Mouse (Mus musculus) CD4-positive helper T cell, adult 2 months (primary cell): ENCODE data around the gene Socs4.
A peak's percentile ranks its signal among the peaks of the same experiment; 100 is the strongest.

ENCODE experiments used
- DNase-seq: peaks from one replicate; pipeline ENCODE4 v3.0.0-alpha.2; 2012; ENCODE audit warnings: low read depth, missing footprints, low spot score

The Socs4 gene

DNA sequence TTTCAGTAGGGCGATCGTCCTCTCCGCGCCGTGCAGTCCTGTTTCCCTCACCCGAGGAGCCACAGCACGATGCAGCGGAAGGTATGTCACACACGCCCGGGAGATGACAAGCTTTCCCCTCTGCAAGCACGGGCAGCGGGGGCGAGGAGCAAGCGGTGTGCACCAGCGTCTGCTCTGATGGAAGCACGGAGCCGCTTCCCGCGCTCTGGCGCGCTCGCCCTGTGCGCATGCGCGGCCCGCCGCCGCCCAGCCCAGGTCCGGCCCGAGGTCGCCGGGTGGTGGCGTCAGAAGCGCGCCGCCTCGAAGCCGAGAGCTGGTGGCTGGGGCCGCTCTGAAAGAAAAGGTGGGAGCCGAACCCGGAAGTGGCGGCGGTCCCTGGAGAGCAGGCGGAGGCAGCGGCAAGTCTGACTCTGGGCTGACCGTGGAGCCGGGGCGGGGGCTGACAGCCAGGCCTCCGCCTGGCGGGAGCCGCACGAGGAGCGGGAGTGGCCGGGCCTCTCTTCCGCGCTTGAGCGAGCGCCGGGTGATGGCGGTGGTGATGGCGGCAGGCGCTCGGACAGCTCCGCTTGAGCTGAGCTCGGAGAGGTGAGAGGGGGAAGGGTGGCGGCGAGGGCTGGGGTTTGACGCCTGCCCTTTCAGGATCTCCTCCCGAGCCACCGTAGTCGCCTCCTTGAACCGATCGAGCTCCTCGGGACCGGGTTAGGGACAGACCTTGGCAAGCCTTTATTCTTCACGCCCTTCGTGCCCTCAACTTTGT is at the start of gene Socs4, which contains the start of gene Wdhd1:
Gene Socs4, plus strand, starts transcription at position 295 of the 757 bp plus-strand sequence.
Gene Wdhd1, minus strand, starts transcription at position 221 of the 757 bp plus-strand sequence.
- DNase-seq = peak; percentile 96

DNA sequence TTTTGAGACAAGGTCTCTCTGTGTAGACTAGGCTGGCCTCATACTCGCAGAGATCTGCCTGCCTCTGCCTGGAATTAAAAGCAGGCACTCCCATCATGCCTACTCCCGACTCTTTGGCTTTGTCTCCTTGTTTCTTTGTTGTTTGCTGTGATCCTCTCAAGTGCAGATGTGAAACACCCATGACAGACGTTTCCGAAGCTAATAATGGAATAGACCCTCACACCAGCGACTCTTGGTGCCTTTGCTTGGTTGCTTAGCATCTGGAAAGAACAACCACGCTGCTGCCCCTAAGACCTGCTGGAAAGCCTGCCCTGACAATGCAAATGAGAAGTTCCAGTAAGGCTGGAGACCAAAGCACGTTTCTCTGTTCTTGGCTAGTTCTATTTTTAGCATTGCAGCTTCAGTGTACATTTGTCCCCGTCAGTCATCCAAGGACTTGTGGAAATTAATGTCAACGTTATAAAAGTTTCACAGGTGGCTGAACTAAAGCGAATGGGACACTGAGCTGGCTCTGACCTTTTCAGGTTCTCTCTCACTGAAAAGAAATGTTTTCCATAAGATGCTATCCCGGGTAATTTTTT is 46.8 kb upstream of the Socs4 start:
- DNase-seq = no peak

DNA sequence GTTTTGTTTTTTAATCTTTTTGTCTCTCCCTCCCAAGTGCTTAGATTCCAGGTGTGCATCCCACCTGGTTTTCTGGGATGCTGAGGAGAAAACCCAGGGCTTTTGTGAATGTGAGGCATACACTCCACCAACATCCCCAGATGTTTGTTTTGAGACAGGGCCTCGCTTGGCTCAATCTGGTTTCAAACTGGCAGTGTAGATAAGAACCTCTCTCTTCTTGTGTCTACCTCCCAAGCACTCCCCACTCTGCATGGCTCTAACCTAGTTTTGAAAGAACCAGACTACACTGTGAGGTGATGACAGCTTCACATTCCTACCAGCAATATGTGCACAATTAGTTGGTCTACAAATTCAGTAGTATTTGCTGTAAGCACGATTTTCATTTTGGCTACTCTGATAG is 43.1 kb upstream of the Socs4 start:
- DNase-seq = no peak

DNA sequence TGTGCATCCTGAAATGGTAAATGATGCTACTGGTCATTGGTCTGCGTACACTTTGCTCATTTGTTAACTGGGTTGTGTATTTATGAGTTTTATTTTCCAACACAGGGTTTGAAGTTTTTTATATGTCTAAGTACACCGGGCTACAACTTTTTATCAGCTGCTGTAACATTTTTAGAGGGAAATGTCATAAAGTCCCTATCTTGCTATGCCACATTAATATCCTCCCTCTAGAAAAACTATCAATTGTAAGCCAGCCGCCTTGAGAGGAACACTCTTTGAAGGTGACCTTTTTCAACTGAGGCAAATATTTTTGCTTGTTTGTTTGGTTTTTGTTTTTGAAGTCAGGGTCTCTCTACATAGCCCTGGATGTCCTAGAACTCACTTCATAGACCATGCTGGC is 42.7 kb upstream of the Socs4 start:
- DNase-seq = no peak

DNA sequence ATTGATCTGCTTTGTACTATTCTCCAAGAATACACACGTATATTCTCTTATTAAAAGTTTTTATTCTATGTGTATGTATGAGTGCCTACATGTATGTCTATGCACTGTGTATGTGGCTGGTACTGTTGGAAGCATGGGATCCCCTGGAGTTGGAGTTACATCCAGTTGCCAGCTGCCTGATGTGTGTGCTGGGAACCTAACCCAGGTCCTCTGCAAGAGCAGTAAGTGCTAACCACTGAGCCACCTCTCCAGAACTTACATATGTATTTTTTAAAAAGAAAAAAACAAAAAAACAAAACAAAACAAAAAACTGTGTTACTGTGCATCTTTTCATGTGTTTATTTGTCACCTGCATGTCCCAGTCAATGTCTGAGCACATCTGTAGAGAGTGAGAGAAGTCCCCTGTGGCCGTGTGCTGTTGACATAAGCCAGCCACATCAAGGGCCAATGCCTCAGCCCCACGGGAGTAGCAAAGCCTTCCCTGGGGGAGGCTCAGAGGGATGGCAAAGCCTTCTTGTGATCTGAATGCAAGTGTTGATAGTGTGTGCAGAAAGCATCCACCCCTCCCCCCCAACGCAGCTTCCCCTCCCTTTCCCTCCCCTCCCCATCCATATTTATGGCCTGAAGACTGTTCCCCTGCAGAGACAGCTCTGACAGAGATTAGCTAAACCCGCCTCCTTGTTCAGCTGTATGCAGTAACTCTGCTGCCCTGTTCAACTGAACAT is 42.0 kb upstream of the Socs4 start:
- DNase-seq = no peak

DNA sequence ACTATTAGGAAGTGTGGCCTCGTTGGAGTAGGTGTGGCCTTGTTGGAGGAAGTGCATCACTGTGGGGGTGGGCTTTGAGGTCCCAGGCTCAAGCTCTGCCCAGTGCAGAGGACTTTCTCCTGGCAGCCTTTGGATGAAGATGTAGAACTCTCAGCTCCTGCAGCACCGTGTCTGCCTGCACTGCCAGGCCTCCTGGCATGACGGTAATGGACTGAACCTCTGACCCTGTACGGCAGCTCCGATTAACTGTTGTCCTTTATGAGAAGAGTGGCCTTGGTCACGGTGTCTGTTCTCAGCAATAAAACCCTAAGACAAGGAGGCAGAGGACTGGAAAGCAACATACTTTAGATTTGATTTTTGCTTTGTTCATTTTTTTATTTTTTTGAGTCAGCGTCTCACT is 40.2 kb upstream of the Socs4 start:
- no peak for DNase-seq

DNA sequence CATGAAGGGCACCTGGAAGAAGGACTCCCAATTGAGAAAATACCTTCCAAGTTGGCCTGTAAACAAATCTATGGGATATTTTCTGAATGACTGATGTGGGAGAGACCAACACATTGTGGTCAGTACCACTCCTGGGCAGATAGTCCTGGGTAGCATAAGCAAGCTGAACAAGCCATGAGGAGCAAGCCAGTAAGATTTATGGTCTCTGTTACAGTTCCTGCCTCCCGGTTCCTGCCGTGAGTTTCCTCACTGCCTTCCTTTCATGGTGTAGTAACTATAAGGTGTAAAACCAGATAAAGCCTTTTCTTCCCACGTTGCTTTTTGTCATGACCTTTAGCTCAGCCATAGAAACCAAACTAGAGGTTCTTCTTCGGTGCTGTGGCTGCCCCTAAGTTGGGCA is 39.4 kb upstream of the Socs4 start:
- DNase-seq = no peak

DNA sequence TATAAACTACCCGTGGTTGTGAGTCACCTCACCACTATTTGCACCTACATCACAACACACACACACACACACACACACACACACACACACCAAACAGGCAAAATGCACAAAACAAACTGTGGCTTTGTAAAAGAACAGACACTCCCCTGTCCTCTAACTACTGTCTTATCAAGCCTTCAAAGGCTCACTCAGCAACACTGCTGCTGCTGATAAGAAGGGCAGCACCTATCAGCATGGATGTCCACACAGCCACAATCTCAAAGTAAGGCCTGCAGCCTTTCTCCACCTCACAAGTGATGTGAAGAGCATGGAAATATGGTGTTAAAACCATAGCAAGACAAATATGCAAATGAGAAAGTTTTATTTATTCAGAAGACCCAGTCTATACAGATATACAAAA is 36.1 kb upstream of the Socs4 start:
- no peak for DNase-seq

DNA sequence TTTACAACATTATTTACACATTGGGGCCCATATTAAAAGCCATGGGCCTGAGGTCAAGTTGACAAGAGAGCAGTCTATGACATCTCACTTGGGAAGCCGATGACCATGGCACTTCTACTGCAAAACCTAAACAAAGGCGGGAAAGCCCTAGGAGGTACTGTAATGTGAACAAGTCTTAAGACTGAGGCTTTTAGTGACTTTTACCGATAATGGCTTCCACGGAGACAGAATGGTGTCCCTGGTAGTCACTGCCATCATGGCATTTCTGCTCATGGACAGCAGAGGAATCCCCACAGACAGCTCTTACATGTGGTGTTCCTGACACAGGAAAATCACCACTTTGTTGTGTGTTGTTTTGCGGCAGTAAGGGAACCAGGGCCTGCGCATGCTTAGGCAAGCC is 35.7 kb upstream of the Socs4 start:
- DNase-seq = no peak

DNA sequence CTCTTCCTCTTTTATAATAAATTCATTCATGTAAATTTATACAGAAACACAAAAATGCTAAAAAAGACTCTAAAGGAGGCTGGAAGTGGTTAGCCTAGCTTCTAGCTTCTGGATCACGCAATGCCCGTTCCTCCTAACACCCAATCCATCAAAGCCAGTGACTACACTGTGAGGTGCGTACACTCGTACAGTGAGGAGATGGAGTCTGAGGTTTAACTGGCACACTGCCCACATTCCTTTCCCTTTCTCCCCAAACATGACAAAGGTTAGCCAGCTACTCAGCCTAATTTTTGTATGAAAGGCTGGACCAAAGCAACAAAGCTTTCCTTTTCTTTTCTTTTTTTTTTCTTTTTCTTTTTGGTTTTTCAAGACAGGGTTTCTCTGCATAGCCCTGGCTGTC is 34.0 kb upstream of the Socs4 start:
- DNase-seq = no peak

DNA sequence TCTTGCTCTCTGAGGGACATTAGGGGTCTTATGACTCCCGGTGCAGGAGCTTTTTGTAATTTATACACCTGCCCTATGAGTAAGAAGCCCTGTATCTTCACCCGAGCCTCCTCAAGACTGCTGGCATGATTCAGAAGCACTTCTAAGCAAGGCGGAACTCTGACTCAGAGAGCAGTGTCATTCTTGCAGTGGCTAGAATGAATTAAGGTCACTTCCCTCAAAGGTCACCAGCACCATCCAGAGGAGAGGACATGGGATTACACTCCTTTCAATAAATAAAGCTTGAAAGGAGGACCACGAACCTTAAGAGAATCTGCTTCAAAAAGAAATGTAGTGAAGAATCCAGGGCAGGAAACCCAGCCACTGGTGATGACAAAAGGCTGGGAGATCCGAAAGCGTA is 26.9 kb upstream of the Socs4 start:
- no peak for DNase-seq

DNA sequence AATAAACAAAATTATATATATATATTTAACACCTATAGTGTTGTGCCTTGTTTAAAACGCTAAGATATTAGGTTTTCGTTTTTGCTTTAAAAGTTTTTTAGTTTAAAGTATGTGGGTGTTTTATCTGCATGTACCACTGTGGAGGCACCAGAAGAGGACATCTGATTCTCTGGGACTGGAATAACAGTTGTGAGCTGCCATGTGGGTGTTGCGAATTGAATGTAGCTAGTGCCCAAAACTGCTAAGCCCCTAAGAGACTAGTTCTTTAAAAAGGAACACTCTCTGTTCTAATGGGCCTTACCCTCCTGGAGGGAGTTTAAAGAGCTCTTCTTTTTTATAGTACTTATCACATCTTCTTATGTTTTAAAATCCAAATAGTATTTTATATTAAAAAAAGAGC is 11.9 kb upstream of the Socs4 start:
- DNase-seq = no peak

DNA sequence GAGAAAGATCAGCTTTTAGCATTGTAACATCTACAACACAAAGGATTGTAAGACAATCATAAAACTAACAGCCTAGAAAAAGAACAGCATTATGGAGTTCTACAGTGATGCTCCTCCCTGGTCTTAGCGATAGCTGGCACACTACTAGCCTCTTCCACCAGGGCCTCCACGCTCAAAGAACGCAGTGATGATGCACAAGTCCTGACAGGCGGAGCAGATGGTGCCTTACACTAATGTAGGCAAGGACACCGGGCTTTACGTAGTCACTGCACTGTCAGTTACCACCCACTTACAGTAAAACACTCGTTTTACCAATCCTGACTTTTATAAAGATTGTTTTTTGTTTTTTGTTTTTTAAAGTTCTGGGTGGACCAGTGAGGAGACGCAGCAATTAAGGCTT is 10.9 kb upstream of the Socs4 start:
- no peak for DNase-seq

DNA sequence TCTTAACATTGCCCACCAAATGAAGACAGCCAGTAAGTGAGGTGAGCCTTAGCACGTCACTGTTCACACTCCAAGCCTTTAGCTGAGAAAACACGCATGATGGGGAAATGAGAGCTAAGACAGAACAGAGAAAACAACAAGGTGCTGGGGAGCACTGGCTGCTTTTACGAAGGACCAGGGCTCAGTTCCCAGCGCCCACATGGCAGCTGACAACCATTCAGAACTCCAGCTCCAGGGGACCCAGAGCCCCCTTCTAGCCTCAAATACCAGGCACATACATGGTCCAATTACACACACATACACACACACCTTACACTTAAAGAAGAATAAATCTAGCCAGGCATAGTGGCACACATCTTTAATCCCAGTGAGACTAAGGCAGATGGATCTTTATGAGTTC is 7.7 kb upstream of the Socs4 start:
- DNase-seq = no peak

DNA sequence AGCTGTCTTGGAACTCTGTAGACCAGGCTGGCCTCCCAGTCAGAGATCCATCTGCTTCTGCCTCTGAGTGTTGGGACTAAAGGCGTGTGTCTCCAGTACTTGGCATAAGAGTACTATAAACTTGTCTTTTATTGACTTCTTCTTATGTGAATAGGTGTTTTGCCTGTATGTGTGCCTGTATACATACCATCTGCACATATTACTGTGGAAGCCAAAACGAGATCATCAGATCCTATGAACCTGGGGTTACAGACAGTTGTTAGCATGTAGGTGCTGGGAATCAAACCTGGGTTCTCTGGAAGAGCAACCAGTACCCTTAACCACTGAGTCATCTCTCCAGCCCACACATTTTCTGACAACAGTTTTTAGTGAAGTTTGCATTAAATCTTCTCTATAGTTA is 7.0 kb upstream of the Socs4 start:
- no peak for DNase-seq

DNA sequence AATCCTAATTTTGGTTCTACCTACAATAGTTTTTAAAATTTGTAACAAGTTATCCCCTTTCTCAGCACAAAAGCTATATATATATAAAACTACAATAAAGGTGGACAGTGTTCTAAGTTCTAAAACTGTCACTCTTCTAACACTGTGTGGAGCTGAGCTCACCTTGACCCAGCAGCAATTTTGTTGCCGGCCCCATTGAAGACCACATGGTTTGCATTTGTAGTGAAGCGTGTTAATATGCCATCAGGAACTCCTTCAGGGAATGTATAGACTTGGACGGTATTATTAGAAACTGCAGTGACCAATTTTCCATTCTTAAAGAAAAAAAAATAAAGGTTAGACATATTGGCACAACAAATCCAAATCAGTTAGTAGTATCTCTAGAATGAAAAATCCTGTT is 3.0 kb upstream of the Socs4 start:
- no peak for DNase-seq

DNA sequence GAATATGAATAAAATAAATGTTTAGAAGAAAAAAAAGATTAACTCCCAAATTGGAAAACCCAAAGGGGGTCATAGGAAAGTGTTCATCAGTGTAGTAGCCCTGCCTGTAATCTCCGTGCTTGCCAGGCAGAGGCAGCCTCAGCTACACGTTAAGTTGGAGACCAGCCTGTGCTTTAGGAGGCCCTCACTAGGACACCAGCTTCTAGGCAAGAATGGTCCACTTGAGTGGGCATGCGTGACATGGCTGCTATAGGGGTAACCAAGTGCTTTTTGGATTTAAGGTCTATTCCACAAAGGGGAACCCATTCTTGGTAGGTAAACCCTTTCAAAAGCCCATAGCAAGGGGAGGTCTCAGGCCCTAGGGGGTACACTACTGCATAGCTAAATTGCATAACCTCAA is 1.3 kb upstream of the Socs4 start:
- no peak for DNase-seq

DNA sequence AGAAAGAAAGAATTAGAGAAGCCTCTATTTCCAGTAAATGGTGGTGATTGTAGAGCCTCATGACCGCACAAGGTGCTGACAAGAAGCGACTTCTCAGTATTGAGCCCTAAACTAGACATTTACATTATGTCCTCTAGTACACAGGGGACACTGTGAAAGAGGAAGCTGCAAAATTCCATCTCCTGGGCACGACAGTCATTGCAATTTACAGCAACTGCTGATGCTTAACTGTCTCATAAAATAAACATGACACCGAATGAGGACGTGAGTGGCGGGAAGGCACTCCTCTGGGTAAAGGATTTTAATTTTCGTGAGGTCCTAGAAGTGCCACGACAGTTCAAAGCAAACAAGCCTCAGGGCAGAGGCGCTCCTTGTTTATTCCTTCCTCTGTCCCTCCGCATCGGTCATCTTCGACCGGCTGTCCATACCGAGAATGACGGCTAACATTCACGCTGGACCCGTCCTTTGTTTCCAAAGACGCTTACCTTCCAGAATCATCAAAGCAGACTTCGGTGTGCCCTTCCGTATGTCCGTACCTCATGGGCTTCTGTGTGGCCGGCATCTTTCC is 611 bp upstream of the Socs4 start:
- peak; percentile 40 for DNase-seq

DNA sequence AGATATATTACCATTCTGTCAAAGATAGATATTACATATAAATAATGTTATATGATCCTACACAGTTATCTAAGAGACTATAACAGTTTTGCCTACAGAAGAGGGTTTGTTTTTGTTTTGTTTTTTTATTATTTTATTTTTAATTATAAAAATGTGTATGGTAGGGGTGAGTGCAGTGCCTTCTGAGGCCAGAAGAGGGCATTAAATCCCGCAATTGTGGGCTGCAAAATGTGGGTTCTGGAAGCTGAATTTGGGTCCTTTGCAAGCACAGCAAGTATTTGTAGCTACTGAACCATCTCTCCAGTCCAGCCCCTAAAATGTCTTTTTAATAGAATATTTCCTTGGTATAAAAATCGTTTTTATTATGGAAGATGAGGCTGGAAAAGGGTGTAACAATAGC is 2.3 kb downstream of the Socs4 start:
- no peak for DNase-seq

DNA sequence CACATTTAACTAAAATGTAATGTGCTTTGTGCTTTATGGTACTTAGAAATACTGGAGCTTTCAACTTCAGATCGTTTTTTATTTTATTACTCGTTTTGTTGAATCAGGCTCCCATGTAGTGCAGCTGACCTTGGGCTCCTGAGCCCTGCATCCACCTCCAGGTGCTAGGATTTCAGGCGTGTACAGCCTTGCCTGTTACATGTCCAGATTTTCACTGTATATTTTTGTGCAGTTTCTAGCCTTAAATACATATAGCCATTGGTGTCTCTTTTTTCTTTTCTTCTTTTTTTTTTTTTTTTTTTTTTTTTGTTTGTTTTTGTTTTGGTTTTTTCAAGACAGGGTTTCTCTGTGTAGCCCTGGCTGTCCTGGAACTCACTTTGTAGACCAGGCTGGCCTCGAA is 4.8 kb downstream of the Socs4 start:
- no peak for DNase-seq

DNA sequence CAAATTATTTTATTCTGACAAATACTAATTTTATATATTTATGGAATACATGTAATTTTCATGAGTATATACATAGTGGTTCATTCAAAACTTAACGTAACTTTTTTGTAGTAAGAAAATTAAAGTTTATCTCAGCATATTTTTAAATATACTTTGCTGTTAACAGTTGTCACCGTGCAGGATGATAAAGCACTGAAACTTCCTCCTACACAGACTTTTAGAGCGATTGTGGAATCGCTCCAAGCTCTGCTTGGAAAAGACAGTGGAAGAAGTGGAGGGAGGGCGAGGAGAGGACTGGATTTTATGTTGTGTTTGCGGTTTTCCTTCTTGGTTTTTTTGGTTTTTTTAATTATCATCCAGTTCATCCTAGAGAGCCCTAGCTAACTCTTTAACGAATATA is 6.8 kb downstream of the Socs4 start:
- DNase-seq = no peak

DNA sequence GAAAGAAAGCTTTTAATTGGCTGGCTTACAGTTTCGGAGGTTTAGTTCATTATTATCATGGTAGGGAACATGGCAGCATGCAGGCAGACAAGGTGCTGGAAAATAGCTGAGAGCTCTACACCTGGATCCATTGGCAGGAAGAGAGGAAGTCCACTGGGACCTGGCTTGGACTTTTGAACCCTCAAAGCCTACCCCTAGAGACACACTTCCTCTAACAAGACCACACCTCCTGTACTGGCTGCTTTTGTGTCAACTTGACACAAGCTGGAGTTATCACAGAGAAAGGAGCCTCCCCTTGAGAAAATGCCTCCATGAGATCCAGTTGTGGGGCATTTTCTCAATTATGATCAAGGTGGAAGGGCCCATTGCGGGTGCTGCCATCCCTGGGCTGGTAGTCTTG is 8.5 kb downstream of the Socs4 start:
- no peak for DNase-seq

DNA sequence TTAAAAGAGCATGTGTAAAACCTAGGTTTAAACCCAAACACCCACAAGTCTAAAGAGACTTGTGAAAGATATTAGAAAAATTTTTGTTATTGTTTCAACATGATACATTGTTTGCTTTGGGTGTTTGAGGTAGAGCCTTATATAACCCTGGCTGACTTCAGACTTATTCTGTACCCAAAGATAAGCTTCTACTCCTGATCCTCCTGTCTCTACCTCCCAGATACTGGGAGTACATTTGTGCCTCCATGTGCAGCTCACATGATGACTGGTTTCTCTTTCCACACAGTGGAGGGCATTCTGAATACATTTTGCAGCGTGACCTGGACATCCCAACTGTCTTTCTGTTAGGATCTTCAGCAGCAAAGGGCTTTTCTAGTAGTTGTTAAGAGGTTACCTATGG is 9.5 kb downstream of the Socs4 start:
- DNase-seq = no peak
